Mouse (Mus musculus) embryonic fibroblast, embryonic 13.5 days (primary cell): ENCODE results near the gene Vmo1.

Source experiments
- CTCF ChIP-seq: IDR thresholded peaks from 2 replicates; pipeline ENCODE4 v1.5.1; 2011; ENCODE audit warnings: mild to moderate bottlenecking, control low read depth, low read length, moderate library complexity, borderline replicate concordance; ENCODE audit not compliant: insufficient read depth
- POLR2A ChIP-seq: IDR thresholded peaks from 2 replicates; pipeline ENCODE4 v1.6.1; 2011; ENCODE audit warnings: low read depth, mild to moderate bottlenecking, control low read depth, low read length, moderate library complexity

DNA sequence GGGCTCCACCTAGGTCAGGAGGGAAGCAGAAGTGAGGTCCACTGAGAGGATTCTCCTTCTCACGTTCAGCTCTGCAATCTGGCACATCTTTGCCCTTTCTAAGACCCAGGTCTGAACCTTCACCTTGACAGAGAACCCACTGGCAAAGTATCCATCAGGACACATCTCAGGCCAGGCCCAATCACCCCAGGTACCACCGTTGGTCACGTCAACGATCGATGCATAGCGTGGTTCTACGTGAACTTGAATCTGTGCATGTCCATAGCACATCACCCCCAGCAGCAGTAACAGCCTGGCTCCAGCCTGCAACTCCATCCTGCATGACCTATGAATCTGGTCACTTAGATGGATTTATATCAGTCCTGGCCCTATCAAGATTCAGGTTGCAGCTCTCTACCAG lies at the start of gene Vmo1:
- TF ChIP-seq POLR2A (no peak), CTCF (no peak)
